Mouse (Mus musculus) urinary bladder, postnatal 14 days (tissue): ENCODE data around the gene Necab3.

ENCODE experiments used
- DNase-seq: peaks from one replicate; pipeline ENCODE4 v3.0.0; 2021; ENCODE audit warnings: low spot score

The Necab3 gene

DNA sequence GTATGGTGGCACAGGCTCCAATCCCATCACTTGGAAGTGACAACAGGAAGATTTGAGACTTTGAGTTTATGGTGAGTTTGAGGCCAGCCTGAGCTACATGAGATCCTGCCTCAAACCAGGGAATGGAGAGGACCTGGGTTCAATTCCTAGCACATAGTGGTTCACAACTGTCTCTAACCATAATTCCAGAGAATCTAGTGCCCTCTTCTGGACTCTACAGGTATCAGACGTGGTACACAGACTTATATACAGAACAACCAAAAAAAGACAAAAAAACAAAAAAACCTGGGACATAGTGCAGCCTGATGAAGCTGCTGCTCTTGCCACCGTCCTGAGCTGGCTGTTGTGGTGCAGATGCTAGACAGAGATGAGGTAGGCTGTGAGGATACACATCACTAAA, 17.1 kb downstream of the Necab3 start:
- no peak for DNase-seq

DNA sequence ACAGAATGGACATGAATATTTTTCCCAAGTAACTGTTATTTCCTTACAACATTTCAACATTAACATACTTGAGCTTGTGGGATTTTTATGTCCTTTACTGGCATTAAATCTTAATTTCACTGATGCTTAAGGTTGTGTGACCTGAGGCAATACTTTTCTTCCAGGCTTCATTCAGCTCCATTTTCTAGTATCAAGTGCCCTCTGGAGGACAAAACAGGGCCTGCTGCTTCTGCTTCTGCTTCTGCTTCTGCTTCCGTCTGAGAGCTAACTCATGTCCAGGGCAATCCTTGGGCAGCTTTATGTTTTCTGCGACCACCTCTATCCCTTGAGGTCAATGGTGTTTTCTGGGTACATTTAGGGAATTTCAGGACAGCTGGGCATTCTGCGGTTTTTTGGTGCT, 19.0 kb downstream of the Necab3 start:
- peak; percentile 48 for DNase-seq

DNA sequence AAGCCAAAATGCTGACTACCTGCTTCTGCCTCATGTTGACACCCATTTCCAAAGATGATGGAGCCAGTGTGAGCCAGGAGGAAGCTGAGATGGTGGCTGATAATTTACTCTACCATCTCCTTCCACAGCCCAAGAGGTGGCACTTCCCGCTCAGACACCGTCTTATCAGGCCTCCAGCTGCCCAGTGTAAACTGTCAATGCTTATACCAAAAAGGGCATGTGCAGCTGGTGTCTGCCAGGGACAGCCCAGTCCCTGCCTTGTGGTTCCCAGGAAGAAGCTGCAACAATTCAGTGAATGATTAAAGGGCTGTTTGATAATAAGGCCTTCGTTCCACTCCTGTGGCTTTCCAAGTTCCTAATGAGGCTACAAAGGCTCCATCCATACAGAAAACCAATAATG, 20.0 kb downstream of the Necab3 start:
- DNase-seq: no peak

DNA sequence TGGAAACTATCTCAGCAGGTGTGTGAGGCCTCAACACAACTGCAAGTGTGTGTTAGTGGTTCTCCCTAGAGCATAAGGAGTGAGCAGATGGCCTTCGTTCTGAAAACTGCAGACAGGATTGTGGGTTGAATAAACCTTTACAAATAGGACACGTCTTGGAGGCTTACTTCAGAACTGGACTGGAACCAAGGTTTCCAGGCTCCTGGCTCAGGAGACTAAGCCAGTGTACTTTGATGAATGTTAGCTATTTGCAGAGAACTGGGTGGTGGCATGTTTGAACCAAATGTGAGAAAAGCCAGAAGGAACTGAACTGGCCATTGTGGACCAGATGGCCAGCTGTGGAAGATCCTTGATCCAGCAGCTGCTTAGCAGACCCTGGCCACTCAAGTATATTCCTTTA, 20.4 kb downstream of the Necab3 start:
- DNase-seq: peak; percentile 21

DNA sequence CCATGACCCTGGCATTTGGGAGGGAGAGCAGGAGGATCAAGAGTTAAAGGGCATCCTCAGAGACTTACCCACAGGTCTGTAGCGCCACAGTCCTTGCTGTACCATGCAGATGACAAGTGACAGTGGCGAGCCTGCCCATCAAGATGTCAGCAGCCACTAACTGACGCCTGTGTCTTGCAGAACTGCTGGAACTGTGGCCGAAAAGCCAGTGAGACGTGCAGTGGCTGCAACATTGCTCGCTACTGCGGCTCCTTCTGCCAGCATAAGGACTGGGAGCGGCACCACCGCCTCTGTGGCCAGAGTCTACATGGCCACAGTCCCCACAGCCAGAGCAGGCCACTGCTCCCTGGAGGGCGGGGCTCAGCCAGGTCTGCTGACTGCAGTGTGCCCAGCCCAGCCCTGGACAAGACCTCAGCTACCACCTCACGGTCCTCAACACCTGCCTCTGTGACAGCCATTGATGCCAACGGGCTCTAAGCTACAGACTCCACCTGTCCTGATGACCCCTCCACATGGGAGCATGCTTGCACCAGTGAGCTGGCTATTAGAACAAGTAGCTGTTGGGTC, 23.9 kb downstream of the Necab3 start:
- no peak for DNase-seq

DNA sequence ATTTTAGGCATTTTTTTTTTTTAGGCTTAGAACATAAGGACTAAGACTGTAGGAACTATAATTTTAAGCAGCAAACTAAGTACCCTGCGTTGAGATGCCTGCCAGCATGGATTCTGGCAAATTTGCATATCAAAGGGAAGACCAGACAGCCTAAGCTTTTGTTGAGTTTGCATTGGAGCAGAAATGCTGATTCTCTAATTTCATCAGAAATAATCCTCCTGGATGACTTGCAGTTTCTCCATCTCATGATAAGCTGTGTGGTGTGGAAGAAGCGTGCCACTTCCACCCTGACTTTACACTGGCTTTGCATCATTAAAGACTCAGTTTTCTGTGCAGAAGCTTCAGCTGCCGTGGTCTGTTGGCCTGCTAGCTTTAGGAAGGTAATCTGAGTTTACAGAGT, 25.8 kb downstream of the Necab3 start:
- DNase-seq: no peak

DNA sequence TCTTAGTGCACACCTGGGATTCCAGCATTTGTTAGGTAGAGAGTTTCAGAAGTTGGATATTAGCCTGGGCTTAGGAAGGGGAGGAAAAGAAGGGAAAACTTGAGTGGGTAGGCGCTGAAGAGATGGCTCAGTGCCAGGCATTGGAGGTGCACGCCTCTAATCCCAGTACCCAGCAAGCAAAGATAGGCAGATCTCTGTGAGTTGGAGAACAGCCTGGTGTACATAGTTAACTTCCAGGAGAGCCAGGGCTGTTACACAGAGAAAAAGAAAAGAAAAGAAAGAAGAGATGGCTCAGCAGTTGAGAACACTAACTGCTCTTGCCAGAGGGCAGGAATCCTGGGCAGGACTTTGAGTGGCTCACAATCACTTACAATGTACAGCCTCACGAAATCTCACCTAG, 32.2 kb downstream of the Necab3 start:
- no peak for DNase-seq

DNA sequence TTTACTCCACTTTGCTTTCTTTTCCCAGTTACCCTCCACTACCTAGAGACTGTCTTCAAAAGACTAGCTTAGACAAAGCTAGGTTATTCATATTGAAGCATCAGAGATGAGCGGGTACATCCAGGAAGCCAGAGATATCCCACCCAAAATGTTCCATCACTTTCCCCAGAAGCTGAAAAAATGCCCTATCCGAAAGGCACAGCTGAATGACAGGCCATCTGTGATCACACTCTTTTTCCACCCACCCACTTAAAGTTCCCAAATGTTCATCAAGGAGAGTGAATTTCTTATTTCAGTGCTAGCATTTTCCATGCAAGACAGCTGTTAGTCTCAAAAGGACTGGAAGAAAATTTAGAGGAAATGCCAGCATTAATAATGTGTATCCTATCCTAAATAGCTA, 33.4 kb downstream of the Necab3 start:
- DNase-seq: no peak

DNA sequence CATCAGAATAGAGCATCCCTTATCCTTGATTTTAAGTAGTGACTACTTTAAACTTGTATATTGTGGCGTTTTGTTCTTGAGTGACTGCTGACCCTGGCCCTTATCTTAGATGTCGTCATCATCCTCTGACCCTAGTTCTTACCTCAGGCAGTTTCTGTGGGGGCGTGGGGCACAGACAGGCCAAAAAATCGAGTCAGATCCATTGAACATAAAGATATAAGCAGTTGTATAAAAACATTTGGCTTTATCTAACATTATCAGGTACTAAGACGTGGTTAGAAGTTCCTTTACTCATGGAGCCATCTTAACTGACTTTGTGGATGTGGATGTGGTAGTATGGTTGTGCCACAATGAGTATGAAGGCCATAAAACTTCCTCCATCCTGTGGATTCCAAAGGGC, 36.4 kb downstream of the Necab3 start:
- DNase-seq: no peak

DNA sequence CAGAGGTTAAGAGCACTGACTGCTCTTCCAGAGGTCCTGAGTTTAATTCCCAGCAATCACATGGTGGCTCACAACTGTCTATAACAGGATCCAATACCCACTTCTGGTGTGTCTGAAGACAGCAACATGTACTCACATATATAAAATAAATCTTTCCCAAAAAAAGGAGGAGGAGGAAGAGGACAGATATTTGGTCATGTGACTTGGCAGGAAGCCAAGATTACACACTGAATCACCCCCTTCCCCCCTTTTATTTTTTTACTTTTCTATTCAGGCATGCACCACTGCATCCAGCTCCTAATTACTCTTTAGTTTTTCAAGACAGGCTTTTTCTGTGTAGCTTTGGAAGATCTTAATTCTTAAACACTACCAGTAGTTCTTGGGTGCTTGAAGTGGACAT, 37.2 kb downstream of the Necab3 start:
- DNase-seq: no peak

DNA sequence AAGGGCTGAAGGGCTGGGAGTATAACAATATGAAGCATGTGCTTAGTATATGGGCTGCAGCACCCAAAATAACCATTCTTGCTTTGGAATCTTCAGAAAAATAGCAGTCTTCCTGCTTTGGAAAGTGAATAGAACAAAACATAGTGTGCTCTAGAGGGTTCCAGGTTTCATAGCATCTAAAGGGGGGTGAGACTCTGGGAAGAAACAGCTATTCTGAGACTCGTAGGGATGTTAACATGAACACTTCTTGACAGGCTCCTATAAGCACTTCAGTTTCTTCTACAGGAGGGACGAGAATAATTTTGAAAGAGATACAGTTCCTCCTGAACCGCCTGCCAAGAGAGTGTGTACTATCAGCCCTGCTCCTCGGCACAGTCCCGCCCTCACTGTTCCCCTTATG, 41.3 kb downstream of the Necab3 start:
- DNase-seq: no peak

DNA sequence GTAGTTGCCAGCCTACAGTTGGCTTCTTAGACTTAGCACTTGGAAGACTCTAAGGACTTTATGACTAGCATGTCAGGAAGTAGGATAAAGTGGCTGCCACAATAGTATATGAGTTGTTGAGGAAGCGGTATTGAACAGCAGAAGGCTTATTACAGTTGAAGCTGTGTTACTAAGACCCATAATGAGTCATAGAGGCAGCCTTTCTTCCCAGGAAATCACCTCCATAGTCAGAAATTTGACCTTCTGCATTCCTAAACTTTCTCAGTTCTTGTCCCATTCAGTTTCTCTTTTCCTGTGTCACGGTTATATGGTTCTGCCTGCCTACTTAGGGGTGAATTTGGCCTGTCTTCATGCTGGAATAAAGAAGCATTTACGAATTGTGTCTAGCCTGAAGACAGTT, 41.7 kb downstream of the Necab3 start:
- no peak for DNase-seq

DNA sequence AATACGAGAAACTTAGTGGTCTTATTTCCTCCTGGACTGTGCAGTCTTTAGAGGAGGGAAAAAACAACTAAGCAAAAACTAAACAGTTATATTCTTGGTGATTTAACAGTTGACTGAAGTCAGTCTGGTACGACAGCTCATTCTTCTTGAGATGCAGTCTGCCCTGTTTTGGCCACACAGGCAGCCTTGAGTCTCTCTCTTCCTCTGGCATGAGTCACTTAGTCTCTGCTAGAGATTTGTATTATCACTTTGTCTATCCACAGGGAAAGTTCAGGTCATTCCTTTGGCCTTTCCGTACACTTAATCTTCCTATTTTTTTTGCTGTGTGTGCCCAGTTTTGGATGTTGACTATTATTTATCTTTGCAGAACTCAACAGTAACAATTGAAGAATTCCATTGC, 48.5 kb downstream of the Necab3 start:
- DNase-seq: no peak

DNA sequence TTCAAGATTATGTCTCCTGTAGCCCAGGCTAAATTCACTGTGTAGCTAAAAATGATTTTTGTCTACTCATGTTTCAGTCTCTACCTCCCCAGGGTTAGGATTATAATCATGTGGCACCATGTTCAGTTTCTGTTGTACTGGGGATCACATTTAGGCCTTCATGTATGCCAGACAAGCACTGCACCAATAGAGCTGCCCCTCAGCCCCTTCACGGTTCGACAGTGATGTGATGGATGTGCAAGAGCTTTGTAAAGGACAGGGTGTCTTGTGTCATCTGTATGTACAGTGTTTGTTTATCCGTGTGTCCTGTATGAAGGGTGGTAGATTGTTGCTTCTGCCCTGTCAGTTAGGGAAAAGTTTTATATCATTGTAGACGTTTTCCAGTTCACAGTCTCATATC, 50.2 kb downstream of the Necab3 start:
- no peak for DNase-seq

DNA sequence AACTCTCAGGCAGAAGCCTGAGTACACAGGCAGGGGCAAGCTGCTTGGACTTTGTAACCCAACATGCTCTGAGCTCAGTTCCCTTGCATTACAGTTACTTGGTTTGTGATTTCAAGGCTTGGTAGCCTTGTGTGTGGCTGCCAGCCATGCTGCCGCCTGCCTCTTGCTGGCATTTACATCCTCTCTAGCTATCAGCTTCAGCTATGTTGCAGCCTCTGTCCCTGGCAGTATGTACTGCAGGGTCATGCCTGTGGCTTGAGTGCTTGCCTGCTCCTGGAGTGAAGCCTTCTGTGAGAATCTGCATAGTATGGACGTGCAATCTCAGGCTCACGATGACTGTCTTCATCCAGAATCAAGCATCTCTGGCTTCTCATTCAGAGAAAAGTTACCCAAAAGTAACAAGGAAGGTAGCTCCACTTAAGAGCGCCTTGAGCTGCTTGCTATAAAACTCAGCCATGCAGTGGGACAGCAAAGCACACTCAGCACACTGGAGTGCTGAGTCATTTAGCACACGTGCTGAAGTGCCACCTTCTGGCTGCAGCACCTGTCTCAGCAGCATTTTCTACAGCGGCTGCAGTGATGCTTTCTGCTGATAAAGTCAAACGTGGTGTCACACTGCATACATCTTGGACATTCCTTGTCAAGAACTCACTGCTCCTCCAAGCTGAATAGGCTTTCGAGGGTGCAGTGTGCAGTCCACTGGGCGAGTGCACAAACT, 51.0 kb downstream of the Necab3 start:
- DNase-seq: peak; percentile 5

DNA sequence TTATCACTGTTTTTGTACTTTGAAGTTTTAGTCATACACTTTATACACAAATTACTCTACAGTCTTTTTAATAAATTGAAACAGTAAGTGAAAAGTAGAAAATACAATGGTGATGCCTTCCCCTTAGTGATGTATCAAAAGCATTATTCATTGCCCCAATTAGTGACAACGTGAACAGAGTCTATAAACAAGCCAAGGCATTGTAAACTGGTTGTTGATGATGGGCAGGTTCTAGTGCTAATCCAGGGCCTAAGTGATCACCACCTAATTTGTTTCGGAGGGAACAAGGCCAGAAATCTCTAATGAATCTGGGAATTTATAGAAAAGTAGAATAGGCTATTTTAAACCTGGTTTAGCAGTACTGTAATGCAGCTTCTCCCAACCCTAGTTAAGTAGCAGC, 51.6 kb downstream of the Necab3 start:
- no peak for DNase-seq

DNA sequence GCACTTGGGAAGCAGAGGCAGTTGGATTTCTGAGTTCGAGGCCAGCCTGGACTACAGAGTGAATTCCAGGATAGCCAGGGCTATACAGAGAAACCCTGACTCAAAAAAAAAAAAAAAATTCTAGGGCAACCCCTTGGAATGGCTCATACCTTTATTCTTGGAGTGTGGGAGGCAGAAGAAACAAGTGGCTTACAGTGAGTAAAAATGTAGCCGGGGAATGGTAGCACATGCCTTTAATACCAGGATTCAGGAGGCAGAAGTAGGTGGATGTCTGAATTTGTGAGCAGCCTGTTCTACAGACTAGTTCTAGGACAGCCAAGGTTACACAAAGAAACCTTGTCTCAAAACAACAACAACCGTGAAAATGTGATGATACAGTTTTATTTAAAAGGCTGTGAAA, 57.9 kb downstream of the Necab3 start:
- DNase-seq: no peak

DNA sequence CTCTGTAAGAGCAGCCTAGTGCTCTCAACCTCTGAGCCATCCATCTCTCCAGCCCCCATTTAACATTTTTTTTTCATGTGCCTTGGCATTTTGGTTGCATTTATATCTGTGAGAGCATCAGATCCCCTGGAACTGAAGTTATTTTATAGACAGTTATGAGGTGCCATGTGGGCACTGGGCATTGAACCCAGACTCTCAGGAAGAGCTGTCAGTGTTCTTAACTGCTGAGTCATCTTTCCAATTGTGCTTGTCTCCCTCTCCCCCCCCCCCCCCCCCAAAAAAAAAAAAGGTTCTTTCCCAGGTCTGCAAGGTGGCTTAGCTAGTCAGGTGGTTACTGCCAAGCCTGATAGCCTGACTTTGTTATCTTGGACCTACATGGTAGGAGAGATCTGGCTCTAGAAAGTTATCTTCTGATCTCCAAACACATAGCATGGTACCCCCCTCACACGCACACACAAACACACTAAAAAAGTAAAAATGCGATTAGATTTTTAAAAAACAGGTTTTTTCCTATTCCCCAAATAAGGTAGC, 58.9 kb downstream of the Necab3 start:
- DNase-seq: no peak

DNA sequence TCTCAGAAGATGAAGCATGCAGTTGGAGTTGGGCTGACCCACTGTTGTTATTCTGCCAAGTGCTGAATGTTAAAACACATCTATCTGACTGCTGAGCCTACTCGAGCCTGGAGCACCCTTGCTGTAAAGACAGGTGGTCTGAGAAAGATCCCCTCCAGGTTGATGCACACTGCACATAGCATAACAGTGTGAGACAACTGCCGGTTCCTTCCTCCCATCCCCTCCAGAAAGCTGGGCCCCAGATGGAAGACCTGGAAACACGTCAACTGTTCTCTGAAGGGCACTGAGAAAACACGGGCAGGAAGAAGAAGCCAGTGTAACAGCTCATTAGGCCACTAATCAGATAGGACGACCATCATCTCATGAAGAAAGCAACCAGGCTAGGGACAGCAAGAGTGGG, 60.1 kb downstream of the Necab3 start:
- DNase-seq: no peak

DNA sequence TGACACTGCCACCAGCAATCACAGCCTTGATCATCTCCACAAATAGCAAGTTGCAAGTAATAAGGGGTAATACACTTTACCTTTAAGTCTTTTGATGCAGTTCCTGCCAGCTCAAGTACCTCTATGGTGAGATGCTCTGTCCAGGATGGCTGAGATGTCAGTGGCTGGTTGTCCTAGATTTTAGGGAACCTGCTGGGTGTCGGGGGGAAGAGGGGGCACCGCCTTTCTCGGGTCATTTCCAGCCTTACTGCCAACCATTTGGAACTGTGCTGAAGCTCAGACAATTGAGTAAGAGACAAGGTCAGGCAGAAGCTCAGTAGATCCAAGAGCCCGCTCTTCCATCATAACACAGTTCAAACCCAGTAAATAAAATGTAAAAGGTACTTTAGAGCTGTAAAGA, 63.7 kb downstream of the Necab3 start:
- no peak for DNase-seq
